Mouse (Mus musculus): ENCODE results near the gene Apbb2. TPM values are rescaled to one million over a fixed set of nuclear protein-coding genes. Genes with fewer than 3 reads are reported as not detected.

Apbb2 gene
- polyA plus RNA-seq, 1 experiment from 2014 or later, result 7.8 TPM

DNA sequence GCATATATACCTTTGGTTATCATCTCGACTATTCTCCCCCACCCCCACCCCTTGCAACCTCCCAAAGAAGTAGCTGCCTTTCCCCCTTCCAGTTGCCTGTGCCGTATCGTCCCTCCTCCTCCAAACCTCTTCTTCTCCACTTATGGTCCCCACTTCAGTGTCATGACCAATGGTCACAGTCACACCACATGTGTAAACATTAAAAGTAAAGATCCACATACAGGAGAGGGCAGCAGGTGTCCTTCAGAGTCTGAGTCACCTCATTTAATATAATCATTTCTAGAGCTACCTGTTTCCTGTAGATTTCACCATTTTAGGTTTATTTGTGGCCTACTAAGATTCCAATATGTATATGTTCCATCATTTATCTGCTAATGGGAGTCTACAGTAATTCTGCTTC, 113.0 kb downstream of the Apbb2 start:
- WGBS (ENCODE audit: missing documents), result 94% methylated on average over 3 of the region's 3 CpGs
- Histone ChIP-seq H3K4me3 (ENCODE audit: inconsistent target) (no peak overlapping the region), H3K79me2 (ENCODE audit: inconsistent target) (no peaks in the 10 kb centered on the region), H3K27ac (no peak overlapping the region), H3K36me3 (ENCODE audit: inconsistent target) (no peaks in the 10 kb centered on the region)

DNA sequence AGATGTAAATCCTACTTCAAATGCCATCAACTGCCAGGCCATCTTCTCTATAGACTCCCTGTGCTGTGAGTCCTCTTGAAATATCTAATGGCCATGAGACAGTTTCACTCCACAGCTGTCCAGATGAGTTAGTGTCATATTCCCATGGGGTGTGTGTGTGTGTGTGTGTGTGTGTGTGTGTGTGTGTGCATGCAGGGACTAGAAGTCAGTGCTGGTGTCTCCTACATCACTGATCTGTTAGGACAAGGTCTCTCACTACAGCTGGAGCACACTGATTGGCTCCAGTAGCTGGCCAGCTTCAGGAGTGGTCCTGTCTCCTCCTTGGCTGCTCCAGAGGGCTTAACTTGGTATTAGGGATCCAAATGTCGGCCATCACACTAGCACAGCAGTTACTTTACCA, 113.5 kb downstream of the Apbb2 start:
- 86% methylated on average over 1 of the region's 1 CpGs for WGBS (ENCODE audit: missing documents)
- H3K79me2 ChIP-seq (ENCODE audit: inconsistent target), result no peaks in the 10 kb centered on the region
- no peaks in the 10 kb centered on the region for H3K36me3 ChIP-seq (ENCODE audit: inconsistent target)
- no peak overlapping the region for H3K4me3 ChIP-seq (ENCODE audit: inconsistent target)
- no peak overlapping the region for H3K27ac ChIP-seq

DNA sequence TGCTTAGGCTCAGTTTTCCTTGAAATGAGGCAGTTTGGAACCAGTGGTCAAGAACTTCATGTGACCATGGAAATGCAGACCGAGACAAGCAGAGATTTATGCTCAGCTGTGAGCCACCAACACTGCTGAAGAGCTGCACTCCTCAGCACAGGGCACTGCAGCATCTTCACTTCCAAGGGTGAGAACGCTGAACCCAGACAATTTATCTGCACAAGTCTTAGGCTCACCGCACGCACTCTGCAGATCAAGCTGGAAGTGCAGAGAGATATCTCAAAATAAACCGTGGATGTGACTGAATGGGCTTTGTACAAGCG, 114.2 kb downstream of the Apbb2 start:
- WGBS (ENCODE audit: missing documents), result 86% methylated on average over 6 of the region's 6 CpGs
- Histone ChIP-seq H3K27ac (no peak overlapping the region), H3K36me3 (ENCODE audit: inconsistent target) (no peaks in the 10 kb centered on the region)

DNA sequence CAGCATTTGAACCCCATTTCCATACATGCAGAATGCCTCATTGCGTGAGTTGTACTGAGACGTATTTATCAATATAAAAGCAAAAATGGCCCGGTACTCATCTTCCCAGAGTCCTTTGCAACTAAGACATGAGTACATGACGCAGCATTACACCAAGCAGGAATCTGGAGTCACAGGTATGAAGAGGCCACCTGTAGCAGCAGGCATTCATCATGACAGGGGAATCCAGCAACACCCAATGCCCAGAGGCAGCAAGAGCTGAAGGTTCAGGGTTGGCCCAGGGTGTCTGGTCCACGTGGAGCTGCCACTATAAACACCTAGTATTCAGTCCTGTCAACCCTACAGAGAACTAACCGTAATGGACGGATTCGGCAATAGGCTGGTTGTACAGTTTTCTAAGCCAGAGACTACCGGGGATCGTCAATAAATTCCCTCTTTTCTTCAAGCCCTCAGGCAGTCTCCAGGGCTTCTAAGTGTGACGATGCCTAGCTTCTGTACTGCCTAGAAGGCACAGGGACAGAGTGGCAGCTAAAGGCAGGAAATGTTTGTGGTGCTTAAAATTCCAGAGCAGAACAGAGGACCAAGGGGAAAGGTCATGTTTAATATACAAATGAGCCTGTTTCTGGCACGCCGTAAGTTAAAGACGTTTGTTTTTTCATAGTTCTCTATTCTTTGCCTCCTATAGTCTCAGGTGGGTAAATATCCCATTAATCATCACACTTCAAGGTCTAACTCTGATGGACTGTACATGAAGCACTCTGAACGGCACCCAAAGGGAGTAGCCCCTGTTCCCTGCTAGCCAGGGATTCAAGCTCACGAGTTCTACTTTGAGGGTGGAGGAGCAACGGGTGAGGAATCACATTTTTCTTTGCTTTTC, 114.8 kb downstream of the Apbb2 start:
- H3K36me3 ChIP-seq (ENCODE audit: inconsistent target), result no peaks in the 10 kb centered on the region
- no peak overlapping the region for H3K27ac ChIP-seq
- no peak overlapping the region for H3K4me3 ChIP-seq (ENCODE audit: inconsistent target)
- H3K79me2 ChIP-seq (ENCODE audit: inconsistent target), result no peaks in the 10 kb centered on the region
- WGBS (ENCODE audit: missing documents), result 67% methylated on average over 17 of the region's 17 CpGs

More for the DNA sequence above, 114.2 kb downstream of the Apbb2 start:
- Histone ChIP-seq H3K4me3 (ENCODE audit: inconsistent target) (no peak overlapping the region), H3K79me2 (ENCODE audit: inconsistent target) (no peaks in the 10 kb centered on the region)

DNA sequence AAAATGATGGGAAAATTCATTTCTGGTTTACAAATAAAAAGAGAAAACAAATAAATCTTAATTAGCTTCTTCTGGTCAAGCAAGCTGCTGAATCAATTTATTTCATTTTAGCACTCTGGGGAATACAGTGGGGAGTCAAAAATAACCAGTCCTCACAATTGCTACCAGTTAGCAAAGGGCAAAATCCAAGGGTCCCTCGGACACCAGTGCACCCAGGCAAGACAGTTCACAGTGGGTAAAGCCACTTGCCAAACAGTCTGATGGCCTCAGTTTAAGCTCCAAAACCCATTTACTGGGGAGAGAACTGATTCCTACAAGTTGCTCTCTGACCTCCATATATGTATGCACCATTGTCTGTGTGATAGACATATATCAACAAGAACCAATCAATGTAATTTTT, 115.6 kb downstream of the Apbb2 start:
- Histone ChIP-seq H3K4me3 (ENCODE audit: inconsistent target) (no peak overlapping the region), H3K36me3 (ENCODE audit: inconsistent target) (no peaks in the 10 kb centered on the region), H3K27ac (no peak overlapping the region), H3K79me2 (ENCODE audit: inconsistent target) (no peaks in the 10 kb centered on the region)
- WGBS (ENCODE audit: missing documents), result 78% methylated on average over 1 of the region's 1 CpGs

DNA sequence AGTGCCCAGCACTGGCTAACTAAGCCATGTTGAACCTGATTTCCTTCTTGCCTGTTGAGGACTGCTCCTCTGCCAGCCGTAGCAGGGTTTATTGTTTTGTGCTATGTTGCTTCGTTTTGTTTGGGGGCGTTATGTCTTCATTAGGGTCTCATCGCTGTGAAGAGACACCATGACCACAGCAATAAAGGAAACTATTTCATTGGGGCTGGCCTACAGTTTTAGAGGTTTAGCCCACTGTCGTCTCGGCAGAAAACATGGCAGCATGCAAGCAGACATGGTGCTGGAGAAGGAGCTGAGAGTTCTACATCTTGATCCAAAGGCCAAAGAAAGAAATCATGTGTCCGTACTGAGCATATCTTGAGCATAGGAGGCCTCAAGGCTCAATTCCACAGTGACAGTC, 119.0 kb downstream of the Apbb2 start:
- WGBS (ENCODE audit: missing documents), result 93% methylated on average over 7 of the region's 7 CpGs
- no peaks in the 10 kb centered on the region for H3K36me3 ChIP-seq (ENCODE audit: inconsistent target)
- H3K79me2 ChIP-seq (ENCODE audit: inconsistent target), result no peaks in the 10 kb centered on the region
- H3K4me3 ChIP-seq (ENCODE audit: inconsistent target), result no peak overlapping the region
- no peak overlapping the region for H3K27ac ChIP-seq

DNA sequence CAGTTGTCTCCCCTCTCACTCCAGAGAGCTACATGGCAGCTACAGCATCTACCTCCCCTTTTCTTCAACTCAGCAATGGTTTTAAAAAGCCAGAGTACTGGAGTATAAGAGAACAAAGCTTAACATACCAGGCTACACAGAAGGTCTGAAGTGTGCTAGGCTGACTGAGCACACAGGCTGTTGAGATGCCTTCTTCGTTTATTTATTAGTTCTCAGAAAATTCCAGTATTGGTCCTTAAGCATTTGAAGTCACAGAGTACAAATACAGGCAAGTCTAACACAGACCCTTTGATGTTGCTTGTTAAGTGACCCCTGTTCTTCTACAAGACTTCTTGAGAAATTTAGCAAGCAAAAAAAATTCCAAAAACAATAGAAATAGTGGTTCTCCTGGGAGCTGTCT, 120.4 kb downstream of the Apbb2 start:
- 78% methylated on average over 1 of the region's 1 CpGs for WGBS (ENCODE audit: missing documents)
- H3K27ac ChIP-seq, result no peak overlapping the region
- H3K4me3 ChIP-seq (ENCODE audit: inconsistent target), result no peak overlapping the region
- H3K79me2 ChIP-seq (ENCODE audit: inconsistent target), result no peaks in the 10 kb centered on the region
- H3K36me3 ChIP-seq (ENCODE audit: inconsistent target), result no peaks in the 10 kb centered on the region

DNA sequence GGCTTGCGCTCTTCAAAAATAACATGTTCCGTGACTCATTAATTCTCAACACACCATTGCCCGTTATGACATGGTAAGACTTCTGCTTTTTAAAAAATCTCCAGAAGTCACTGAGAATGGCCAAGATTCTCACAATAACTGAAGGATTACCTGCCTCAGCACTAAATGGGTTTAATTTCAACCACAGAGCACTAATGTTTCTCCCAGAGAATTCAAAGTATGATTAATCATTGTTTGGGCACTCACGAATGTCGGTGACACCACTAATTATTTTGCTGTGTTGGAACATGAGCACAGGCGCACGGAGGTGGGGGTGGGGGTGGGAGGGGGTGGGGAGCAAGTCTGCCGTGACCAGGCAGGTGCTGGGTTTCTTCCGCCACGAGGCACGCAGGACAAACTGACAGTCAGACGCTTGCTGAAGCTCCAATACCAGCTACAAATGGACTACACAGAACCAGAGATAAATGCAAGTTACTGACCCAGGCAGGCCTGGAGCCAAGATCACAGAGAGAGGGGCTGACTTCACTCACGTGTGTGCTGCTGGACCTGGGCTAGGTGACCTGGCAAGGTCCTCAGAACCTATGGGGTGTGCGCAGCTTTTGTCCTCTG, 121.0 kb downstream of the Apbb2 start:
- Histone ChIP-seq H3K4me3 (ENCODE audit: inconsistent target) (no peak overlapping the region), H3K36me3 (ENCODE audit: inconsistent target) (no peaks in the 10 kb centered on the region), H3K27ac (no peak overlapping the region), H3K79me2 (ENCODE audit: inconsistent target) (no peaks in the 10 kb centered on the region)
- WGBS (ENCODE audit: missing documents), result 63% methylated on average over 12 of the region's 14 CpGs

DNA sequence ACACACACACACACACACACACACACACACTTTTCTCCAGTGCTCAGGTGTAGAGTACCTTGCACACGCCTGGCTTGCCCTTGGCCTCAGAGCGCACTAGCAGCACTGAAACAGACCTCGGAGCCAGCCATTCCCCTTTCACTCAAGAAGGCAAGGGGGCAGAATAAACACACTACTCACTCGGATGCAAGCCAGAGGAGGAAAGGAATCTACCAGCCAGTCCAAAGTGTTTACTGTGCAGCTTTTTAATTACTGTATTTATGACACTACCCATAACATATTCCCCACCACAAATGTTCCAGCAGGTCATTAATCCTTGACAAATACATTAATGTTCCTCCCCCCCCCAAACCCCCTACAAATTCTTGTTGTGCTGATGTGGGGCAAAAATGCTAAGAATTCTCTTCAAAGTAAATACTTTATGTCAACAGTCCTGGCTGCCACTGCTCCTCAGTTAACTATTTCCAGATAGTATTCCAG, 121.7 kb downstream of the Apbb2 start:
- 91% methylated on average over 4 of the region's 4 CpGs for WGBS (ENCODE audit: missing documents)
- H3K4me3 ChIP-seq (ENCODE audit: inconsistent target), result no peak overlapping the region

DNA sequence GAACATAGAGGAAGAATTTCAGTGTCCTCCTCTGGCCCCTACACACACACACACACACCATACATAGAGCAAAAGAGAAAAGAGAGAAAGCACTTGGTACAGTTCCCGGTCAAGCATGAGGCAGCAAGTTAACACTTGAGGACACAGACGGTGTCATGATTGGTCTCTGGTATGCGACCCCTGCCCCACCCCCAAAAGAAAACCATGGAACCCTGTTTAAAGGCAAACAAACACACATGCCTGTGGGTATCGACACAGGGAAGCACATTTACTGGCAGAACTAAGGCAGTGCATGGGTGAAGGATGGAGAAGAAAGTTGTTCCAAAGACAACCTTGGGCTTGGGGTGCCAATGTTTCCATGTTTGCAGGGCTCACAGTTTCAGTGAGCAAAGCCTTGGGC, 123.9 kb downstream of the Apbb2 start:
- Histone ChIP-seq H3K79me2 (ENCODE audit: inconsistent target) (no peaks in the 10 kb centered on the region), H3K27ac (no peak overlapping the region), H3K36me3 (ENCODE audit: inconsistent target) (no peaks in the 10 kb centered on the region), H3K4me3 (ENCODE audit: inconsistent target) (no peak overlapping the region)
- 72% methylated on average over 4 of the region's 4 CpGs for WGBS (ENCODE audit: missing documents)

More for the DNA sequence above, 121.7 kb downstream of the Apbb2 start:
- no peaks in the 10 kb centered on the region for H3K79me2 ChIP-seq (ENCODE audit: inconsistent target)
- H3K27ac ChIP-seq, result no peak overlapping the region
- no peaks in the 10 kb centered on the region for H3K36me3 ChIP-seq (ENCODE audit: inconsistent target)

DNA sequence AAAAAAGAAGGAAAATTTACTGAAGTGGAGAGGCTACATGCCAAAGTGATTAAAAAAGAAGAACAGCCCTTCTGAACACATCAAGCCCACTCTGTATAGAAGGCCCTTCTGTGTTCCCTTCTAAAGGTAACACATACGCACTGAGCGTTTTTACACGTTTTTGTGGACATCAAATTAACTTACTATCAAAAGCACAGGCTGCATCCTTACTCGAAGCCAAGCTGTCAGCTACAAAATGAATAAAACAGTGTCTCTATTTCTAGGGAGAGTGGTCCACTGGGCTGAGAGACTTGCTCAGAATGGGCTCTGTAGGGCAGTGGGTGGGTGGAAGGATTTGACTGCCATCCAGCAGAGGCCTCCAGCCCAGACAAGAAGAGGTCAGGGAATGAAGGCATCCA, 126.0 kb downstream of the Apbb2 start:
- Histone ChIP-seq H3K36me3 (ENCODE audit: inconsistent target) (no peaks in the 10 kb centered on the region), H3K79me2 (ENCODE audit: inconsistent target) (no peaks in the 10 kb centered on the region), H3K27ac (no peak overlapping the region), H3K4me3 (ENCODE audit: inconsistent target) (no peak overlapping the region)
- WGBS (ENCODE audit: missing documents), result 97% methylated on average over 4 of the region's 4 CpGs

DNA sequence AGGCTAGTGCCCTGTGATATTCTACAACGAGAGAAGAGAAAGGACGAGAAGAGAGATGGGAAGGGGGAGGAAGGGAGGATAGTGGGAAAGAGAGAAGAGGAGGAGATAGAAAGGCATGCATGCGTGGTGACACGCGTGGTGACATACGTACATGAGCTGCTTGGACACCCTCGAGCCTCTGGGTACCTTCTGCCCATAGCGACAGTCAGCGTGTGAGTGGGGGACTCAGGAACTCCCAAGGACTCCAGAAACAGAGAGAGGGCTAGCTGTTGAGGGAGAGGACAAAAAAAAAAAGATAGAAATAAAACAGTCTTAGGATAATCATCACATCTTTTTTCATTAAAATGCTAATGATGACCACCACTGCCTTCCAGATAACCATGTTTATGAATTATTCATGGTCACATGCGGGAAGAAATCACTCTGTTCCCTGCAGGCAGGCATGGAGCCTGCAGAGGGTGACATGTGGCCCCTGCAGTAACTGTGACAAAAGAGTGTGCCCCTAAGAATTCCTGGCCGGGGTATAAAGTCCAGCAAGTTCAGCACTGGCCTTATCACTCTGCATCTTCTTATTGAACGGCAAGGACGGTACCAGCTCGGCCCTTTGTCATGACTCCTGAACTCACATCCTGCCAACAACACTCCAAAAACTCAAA, 126.5 kb downstream of the Apbb2 start:
- Histone ChIP-seq H3K36me3 (ENCODE audit: inconsistent target) (no peaks in the 10 kb centered on the region), H3K79me2 (ENCODE audit: inconsistent target) (no peaks in the 10 kb centered on the region), H3K27ac (no peak overlapping the region), H3K4me3 (ENCODE audit: inconsistent target) (no peak overlapping the region)
- WGBS (ENCODE audit: missing documents), result 94% methylated on average over 10 of the region's 14 CpGs

DNA sequence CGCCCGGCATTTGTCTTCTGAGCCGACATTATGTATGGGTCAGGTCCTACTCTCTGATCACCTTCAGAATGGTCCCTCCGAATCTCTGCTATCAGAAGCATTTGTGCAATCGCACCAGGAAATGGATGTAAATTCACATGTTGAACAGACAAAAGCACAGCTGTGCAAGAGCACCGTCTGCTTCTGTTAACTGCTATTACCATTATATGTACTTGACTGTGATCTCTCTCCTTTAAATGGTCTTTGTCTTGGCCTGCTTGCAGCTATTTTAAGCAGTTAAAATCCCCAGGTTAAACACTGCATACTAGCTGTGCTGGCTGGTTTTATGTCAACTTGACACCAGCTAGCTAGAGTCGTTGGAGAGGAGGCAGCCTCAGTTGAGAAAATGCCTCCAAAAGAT, 132.6 kb downstream of the Apbb2 start:
- 93% methylated on average over 7 of the region's 7 CpGs for WGBS (ENCODE audit: missing documents)
- Histone ChIP-seq H3K36me3 (ENCODE audit: inconsistent target) (no peaks in the 10 kb centered on the region), H3K79me2 (ENCODE audit: inconsistent target) (no peaks in the 10 kb centered on the region), H3K27ac (no peak overlapping the region), H3K4me3 (ENCODE audit: inconsistent target) (no peak overlapping the region)

DNA sequence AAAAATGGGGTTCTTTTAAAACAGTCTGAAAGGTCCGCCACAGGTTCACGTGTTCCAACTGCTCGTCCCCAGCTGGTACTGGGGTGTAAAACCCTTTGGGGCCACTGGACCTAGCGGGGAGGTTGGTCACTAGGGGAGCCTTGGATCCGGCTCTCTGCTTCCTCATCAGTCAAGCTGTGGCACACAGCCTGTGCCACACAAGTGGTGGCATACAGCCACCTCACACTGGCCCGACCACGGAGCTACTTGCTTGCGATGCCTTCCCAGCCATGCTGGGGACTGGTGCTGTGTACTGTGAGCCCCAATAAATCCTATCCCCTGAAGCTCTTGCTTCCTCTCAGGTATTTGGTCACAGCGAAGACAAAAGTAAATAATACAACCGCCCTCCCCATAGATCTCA, 142.3 kb downstream of the Apbb2 start:
- no peaks in the 10 kb centered on the region for H3K79me2 ChIP-seq (ENCODE audit: inconsistent target)
- H3K27ac ChIP-seq, result no peak overlapping the region
- no peak overlapping the region for H3K4me3 ChIP-seq (ENCODE audit: inconsistent target)
- H3K36me3 ChIP-seq (ENCODE audit: inconsistent target), result no peaks in the 10 kb centered on the region
- WGBS (ENCODE audit: missing documents), result 90% methylated on average over 10 of the region's 10 CpGs

DNA sequence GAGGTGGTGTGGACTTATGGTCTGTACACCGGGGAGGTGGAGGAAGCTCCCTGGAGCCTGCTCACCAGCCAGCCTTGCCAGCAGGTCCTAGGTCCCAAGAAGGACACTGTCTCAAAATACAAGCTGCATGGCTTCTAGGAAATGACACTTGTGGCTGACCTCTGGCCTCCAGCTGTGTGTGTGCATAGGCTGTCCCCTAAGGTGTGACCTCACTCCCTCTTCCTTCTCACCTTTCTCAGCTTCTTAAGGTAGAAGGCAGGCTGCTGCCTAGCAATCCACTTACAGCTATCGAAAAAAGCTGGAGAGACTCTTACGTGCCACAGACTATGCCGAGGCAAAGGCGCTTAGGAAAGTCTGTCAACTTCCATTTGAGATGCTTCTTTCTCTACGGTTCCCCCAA, 142.8 kb downstream of the Apbb2 start:
- 99% methylated on average over 6 of the region's 6 CpGs for WGBS (ENCODE audit: missing documents)
- no peak overlapping the region for H3K4me3 ChIP-seq (ENCODE audit: inconsistent target)
- no peak overlapping the region for H3K27ac ChIP-seq

More for the DNA sequence above, 142.8 kb downstream of the Apbb2 start:
- Histone ChIP-seq H3K79me2 (ENCODE audit: inconsistent target) (no peaks in the 10 kb centered on the region), H3K36me3 (ENCODE audit: inconsistent target) (no peaks in the 10 kb centered on the region)
